Mouse (Mus musculus) megakaryocyte, adult 5-6 weeks (primary cell): Measurements from ENCODE around the gene Psmb11. TPM values are rescaled to one million over a fixed set of nuclear protein-coding genes. Genes with fewer than 3 reads are reported as not detected.

Experiments used
- ATAC-seq: 2 replicates; pipeline ENCODE4 v1.8.0; 2016; ENCODE audit warnings: mild to moderate bottlenecking, inconsistent platforms; ENCODE audit not compliant: poor library complexity, severe bottlenecking
- total RNA-seq, 2 experiments: library from RNA; stranded (forward) in 1 of 2; stranded (reverse) in 1 of 2; fragments of 153-499, 151-499 nt in 1 of 2; fragments of 221-1000, 200-1000 nt in 1 of 2; gene quantifications; 2 replicates each; pipeline versions ENCODE4 v1.2.3 to v1.2.4; 2015 to 2017

Psmb11 gene
- total RNA-seq (2015) (not detected in 2 replicates), total RNA-seq (2017) (not detected in 2 replicates)

- ATAC-seq, result no peak
These were observed at the start of gene Psmb11 for GRCm38 (mm10) chr14:54621133-54621532. TSS of gene Psmb11 (plus strand) at chr14:54621433.

- ATAC-seq, result no peak
These were observed 49.1 kb upstream of the Psmb11 start for GRCm38 (mm10) chr14:54572122-54572521.

GRCm38 (mm10) chr14:54572790-54573736, 48.2 kb upstream of the Psmb11 start:
- ATAC-seq, result no peak

- ATAC-seq, result no peak
These were observed 47.0 kb upstream of the Psmb11 start for GRCm38 (mm10) chr14:54574253-54574652.

- ATAC-seq, result no peak
These were observed 46.2 kb upstream of the Psmb11 start for GRCm38 (mm10) chr14:54575031-54575430.

GRCm38 (mm10) chr14:54575631-54576030, 45.6 kb upstream of the Psmb11 start:
- no peak for ATAC-seq

- no peak for ATAC-seq
These were observed 44.8 kb upstream of the Psmb11 start for GRCm38 (mm10) chr14:54576241-54577088.

- ATAC-seq, result peak; percentile 82
These were observed 43.9 kb upstream of the Psmb11 start, which contains the start of gene Ajuba for GRCm38 (mm10) chr14:54577089-54577982. TSS of gene Ajuba (minus strand) at chr14:54577558.

- peak; percentile 61 for ATAC-seq
These were observed 43.2 kb upstream of the Psmb11 start for GRCm38 (mm10) chr14:54578063-54578462.

GRCm38 (mm10) chr14:54579638-54580037, 41.6 kb upstream of the Psmb11 start:
- ATAC-seq, result peak; percentile 49

GRCm38 (mm10) chr14:54582536-54582935, 38.7 kb upstream of the Psmb11 start:
- no peak for ATAC-seq

GRCm38 (mm10) chr14:54583681-54584338, 37.4 kb upstream of the Psmb11 start:
- ATAC-seq, result peak; percentile 76

GRCm38 (mm10) chr14:54591056-54591455, 30.2 kb upstream of the Psmb11 start:
- no peak for ATAC-seq

GRCm38 (mm10) chr14:54592319-54592934, 28.8 kb upstream of the Psmb11 start:
- ATAC-seq, result no peak

GRCm38 (mm10) chr14:54594055-54594454, 27.2 kb upstream of the Psmb11 start:
- no peak for ATAC-seq

GRCm38 (mm10) chr14:54594631-54595414, 26.4 kb upstream of the Psmb11 start:
- no peak for ATAC-seq

GRCm38 (mm10) chr14:54597084-54597483, 24.1 kb upstream of the Psmb11 start:
- peak; percentile 76 for ATAC-seq

GRCm38 (mm10) chr14:54601601-54602000, 19.6 kb upstream of the Psmb11 start:
- no peak for ATAC-seq

- no peak for ATAC-seq
These were observed 18.6 kb upstream of the Psmb11 start for GRCm38 (mm10) chr14:54602613-54603012.
